Mouse (Mus musculus): ENCODE data around the gene Bicra.

DNA sequence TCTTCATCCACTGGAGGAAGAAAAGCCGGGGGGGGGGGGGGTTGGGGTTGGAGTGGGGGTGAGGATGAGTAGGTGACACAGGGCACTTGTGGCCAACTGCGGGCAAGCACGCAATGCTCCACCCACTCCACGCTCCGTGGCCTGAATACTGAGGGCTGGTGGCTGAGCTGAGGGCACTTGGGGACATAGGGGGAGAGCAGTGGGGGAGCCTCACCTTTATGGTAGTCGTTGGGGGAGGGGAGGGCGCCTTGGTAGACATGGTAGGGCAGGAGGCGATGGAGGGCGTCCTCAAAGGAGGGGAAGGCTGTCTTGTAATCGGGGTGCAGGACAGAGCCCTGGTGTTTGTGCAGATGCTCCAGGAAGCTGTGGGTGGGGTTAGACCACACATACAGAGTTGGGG, 72.3 kb downstream of the Bicra start:
- TF ChIP-seq CTCF (IDR thresholded peaks at IDR 0.05; ENCODE audit: low read depth) (no peak), EP300 (optimal IDR thresholded peaks at IDR 0.05) (no peak)
